In genomic region chr13:101221331-101222043, GRCm38 (mm10) we compare ENCODE assay signal across 20 mouse cellular contexts.
DNase-seq lines count a peak whose midpoint lies in the region; TF ChIP-seq lines count a peak whose summit lies in the region.
"Had no signal": no experiment of that assay in that cellular context is flagged by ENCODE, and none has a peak within 500 bp of the region (broad histone marks: within the 10 kb centered on the region; RNA-seq: fewer than 3 reads in every experiment).

No protein-coding gene starts in this region.

- DNase-seq in gastrocnemius, postnatal 25 days, result peak; percentile 39
- DNase-seq in gastrocnemius, postnatal 36 days, result no peak
- no peak for DNase-seq in left cerebral cortex, adult 2 months (ENCODE audit: extremely low spot score in 1 of 2, low spot score in 2 of 2)
- DNase-seq in left cerebral cortex, postnatal 36 days (ENCODE audit: low spot score in 2 of 2), result no peak
- DNase-seq in gonadal fat pad, adult 2 months (ENCODE audit: low read depth), result peak; percentile 56
- no peak for DNase-seq in cerebellum, adult 8-10 months
- DNase-seq in layer of hippocampus, postnatal 25 days (ENCODE audit: extremely low spot score in 1 of 2, low spot score in 1 of 2), result no peak
- DNase-seq: adrenal gland, adult 2 months; adrenal gland, postnatal 25 days; cerebellum, adult 2 months; cerebellum, postnatal 14 days; gastrocnemius, postnatal 14 days; heart, postnatal 14 days; kidney, adult 11 months had no signal

- peak overlapping the region; percentile 47 for H3K27ac ChIP-seq in left cerebral cortex, adult 2 months
- H3K27ac ChIP-seq: embryonic facial prominence, embryonic 12.5 days; forebrain, embryonic 12.5 days; heart, embryonic 10.5 days; heart, embryonic 15.5 days; hindbrain, embryonic 13.5 days; hindbrain, postnatal 0 days had no signal

- no peak for TF ChIP-seq CTCF in left cerebral cortex, adult 2 months (IDR thresholded peaks at IDR 0.05)

- no peak overlapping the region for H3K4me3 ChIP-seq in left cerebral cortex, adult 2 months
- H3K4me3 ChIP-seq: embryonic facial prominence, embryonic 12.5 days; forebrain, embryonic 12.5 days; heart, embryonic 10.5 days; heart, embryonic 15.5 days; hindbrain, embryonic 13.5 days had no signal

- intact Hi-C loops in gastrocnemius, postnatal 36 days (cut with DNase I), result loop anchor here (5.0 kb wide), 1 partner anchor 1161 kb away; no protein-coding TSS in a partner anchor
- intact Hi-C loops in left cerebral cortex, adult 2 months (cut with DNase I), result loop anchor here (5.0 kb wide), 1 partner anchor 194 kb away; no protein-coding TSS in a partner anchor
- intact Hi-C loops in left cerebral cortex, postnatal 36 days (cut with DNase I), result no loop called here

Comparison
In these comparisons a context has a peak if more than half of its experiments do, and no peak if none do; other contexts are left out.
1. DNase-seq: peak in gastrocnemius, postnatal 25 days (single experiment) and gonadal fat pad, adult 2 months (single experiment); none in gastrocnemius, postnatal 36 days (0 of 2), left cerebral cortex, adult 2 months (0 of 2), left cerebral cortex, postnatal 36 days (0 of 2), cerebellum, adult 8-10 months (single experiment) and layer of hippocampus, postnatal 25 days (0 of 2).